10 mouse cellular contexts compared by ENCODE assay signal in genomic region chr2:109674532-109674931, GRCm38 (mm10). TPM values are rescaled to one million over a fixed set of nuclear protein-coding genes. Genes with fewer than 3 reads are reported as not detected.
DNase-seq lines count a peak whose midpoint lies in the region; ATAC-seq and TF ChIP-seq lines count a peak whose summit lies in the region.
"Had no signal": no experiment of that assay in that cellular context is flagged by ENCODE, and none has a peak within 500 bp of the region (broad histone marks: within the 10 kb centered on the region; RNA-seq: fewer than 3 reads in every experiment).

Gene Bdnf, plus strand, starts transcription at chr2:109674700.

- peak within 1 kb of the TSS; percentile 59 for H3K4me2 ChIP-seq in heart, embryonic 16.5 days (ENCODE audit: low read depth, low read length)
- peak within 1 kb of the TSS; percentile 88 for H3K4me2 ChIP-seq in hindbrain, embryonic 13.5 days
- H3K4me2 ChIP-seq in liver, postnatal 0 days (ENCODE audit: low read depth, low read length): peak within 1 kb of the TSS; percentile 29; the same call in 1 of the 2 replicates

- no peaks in the 10 kb centered on the region for H3K9me3 ChIP-seq in heart, embryonic 16.5 days (replicated peaks; ENCODE audit: control insufficient read depth, low read length)
- H3K9me3 ChIP-seq in hindbrain, embryonic 13.5 days: no peaks in the 10 kb centered on the region
- H3K9me3 ChIP-seq in liver, postnatal 0 days (ENCODE audit: low read length): no peaks in the 10 kb centered on the region

- H3K36me3 ChIP-seq in heart, embryonic 16.5 days (ENCODE audit: control insufficient read depth, insufficient read depth): no peaks in the 10 kb centered on the region
- H3K36me3 ChIP-seq in hindbrain, embryonic 13.5 days: no peaks in the 10 kb centered on the region
- no peaks in the 10 kb centered on the region for H3K36me3 ChIP-seq in liver, postnatal 0 days (replicated peaks; ENCODE audit: insufficient read depth, low read length)
- H3K36me3 ChIP-seq: G1E had no signal

- no peak for TF ChIP-seq EP300 in liver, postnatal 0 days (IDR thresholded peaks at IDR 0.05; ENCODE audit: low read depth)

- DNase-seq in heart, postnatal 10 days: no peak
- peak; percentile 25 for DNase-seq in cerebellum, adult 9-10 months
- DNase-seq in liver, postnatal 0 days: no peak
- no peak for DNase-seq in kidney, postnatal 25 days
- no peak for DNase-seq in heart, adult 18-20 months
- DNase-seq: thymus, postnatal 25 days had no signal

- H3K4me3 ChIP-seq in heart, embryonic 16.5 days (ENCODE audit: low read length): peak within 1 kb of the TSS; percentile 28
- peak within 1 kb of the TSS; percentile 45 for H3K4me3 ChIP-seq in hindbrain, embryonic 13.5 days
- no peak within 1 kb of the TSS for H3K4me3 ChIP-seq in liver, postnatal 0 days (ENCODE audit: low read depth, low read length)

- no peak within 1 kb of the TSS for H3K9ac ChIP-seq in heart, embryonic 16.5 days (ENCODE audit: low read length)
- H3K9ac ChIP-seq in hindbrain, embryonic 13.5 days: 0 out of 2 replicates have a peak within 1 kb of the TSS, but pooled peaks have one; percentile 26
- H3K9ac ChIP-seq in liver, postnatal 0 days (replicated peaks): no peak within 1 kb of the TSS

- ATAC-seq in heart, embryonic 16.5 days (replicated peaks; ENCODE audit: extremely low read depth, insufficient read depth, low FRiP score): no peak
- no peak for ATAC-seq in hindbrain, embryonic 13.5 days (ENCODE audit: low FRiP score)
- ATAC-seq in liver, postnatal 0 days: no peak
- ATAC-seq in frontal cortex, adult (ENCODE audit: low TSS enrichment): no peak

- intact Hi-C loops in heart, postnatal 10 days (cut with DNase I): no loop called here

- WGBS in heart, embryonic 16.5 days: 3% methylated on average over 15 of the region's 15 CpGs
- WGBS in hindbrain, embryonic 13.5 days: under 1% methylated on average over 15 of the region's 15 CpGs
- 5% methylated on average over 15 of the region's 15 CpGs for WGBS in liver, postnatal 0 days (ENCODE audit: insufficient replicate concordance)

- TF ChIP-seq CTCF in liver, postnatal 0 days (IDR thresholded peaks at IDR 0.05; ENCODE audit: low read depth): no peak

- peaks cover 15% of the 10 kb centered on the region for H3K4me1 ChIP-seq in heart, embryonic 16.5 days (ENCODE audit: control insufficient read depth, insufficient read depth, low read length)
- H3K4me1 ChIP-seq in hindbrain, embryonic 13.5 days (replicated peaks): peaks cover 34% of the 10 kb centered on the region
- H3K4me1 ChIP-seq in liver, postnatal 0 days (ENCODE audit: insufficient read depth): peaks cover 3% of the 10 kb centered on the region; the same call in 1 of the 2 replicates

- peaks cover 58% of the 10 kb centered on the region for H3K27me3 ChIP-seq in heart, embryonic 16.5 days (ENCODE audit: control insufficient read depth, insufficient read depth, low read length)
- H3K27me3 ChIP-seq in hindbrain, embryonic 13.5 days: peaks cover 49% of the 10 kb centered on the region
- H3K27me3 ChIP-seq in liver, postnatal 0 days (ENCODE audit: insufficient read depth, low read length): peaks cover 53% of the 10 kb centered on the region

- H3K27ac ChIP-seq in heart, embryonic 16.5 days (ENCODE audit: low read length): no peak within 1 kb of the TSS
- no peak within 1 kb of the TSS for H3K27ac ChIP-seq in hindbrain, embryonic 13.5 days
- no peak within 1 kb of the TSS for H3K27ac ChIP-seq in liver, postnatal 0 days (ENCODE audit: low read depth)

RNA-seq across cellular contexts. Expression of gene Bdnf, which starts in this region (rescaled TPM):
- 0.50 and 0.55 TPM in 2 replicates for polyA plus RNA-seq in heart, embryonic 16.5 days (2015; fragmentation: Nextera tagmentation; extraction: Ambion mirVana)
- 1 to 10 TPM in 1 of 2 experiments, under 1 TPM in 1; 0.62 to 1.4 TPM for total RNA-seq in heart, postnatal 10 days (2021)
- polyA plus RNA-seq in hindbrain, embryonic 13.5 days (2015; fragmentation: Nextera tagmentation; extraction: Ambion mirVana): 3.6 and 4.0 TPM in 2 replicates
- 0.12 TPM in 2 replicates for polyA plus RNA-seq in liver, postnatal 0 days (2015; fragmentation: Nextera tagmentation; extraction: Ambion mirVana)
- 1 to 10 TPM; 3.2 to 4.1 TPM for total RNA-seq in heart, adult 18-20 months (2021)
- polyA plus RNA-seq: G1E had no signal

Comparison
In these comparisons a context has a peak if more than half of its experiments do, and no peak if none do; other contexts are left out.
1. H3K4me2 ChIP-seq: peak in every context shown above with its lines; median percentile 88 in hindbrain, embryonic 13.5 days; 59 in heart, embryonic 16.5 days; 29 in liver, postnatal 0 days.